Comparison of ENCODE assay signal across 11 mouse cellular contexts in the genomic region with DNA sequence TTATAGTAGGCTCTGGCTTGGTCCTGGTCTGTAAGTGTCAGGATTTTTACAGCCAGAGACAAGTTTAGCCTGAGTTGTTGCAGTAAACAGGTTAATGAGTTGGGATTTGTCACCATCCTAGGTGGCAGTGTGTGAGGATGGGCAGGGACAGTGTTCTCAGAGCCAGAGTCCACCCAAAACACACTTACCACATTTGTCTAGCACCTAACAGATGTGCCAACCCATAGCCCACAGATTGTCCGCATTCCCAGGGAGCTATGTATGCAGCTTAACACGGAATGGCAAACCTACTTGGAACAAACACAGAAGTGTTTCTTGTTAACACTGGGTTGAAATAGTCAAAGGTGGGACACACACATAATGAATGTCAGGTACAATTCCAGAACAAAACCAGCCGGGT. TPM values are rescaled to one million over a fixed set of nuclear protein-coding genes. Genes with fewer than 3 reads are reported as not detected.
DNase-seq lines count a peak whose midpoint lies in the region; ATAC-seq and TF ChIP-seq lines count a peak whose summit lies in the region.
"Had no signal": no experiment of that assay in that cellular context is flagged by ENCODE, and none has a peak within 500 bp of the region (broad histone marks: within the 10 kb centered on the region; RNA-seq: fewer than 3 reads in every experiment).

No protein-coding gene starts in this region.

- 0 out of 2 replicates have a peak overlapping the region, but pooled peaks have one; percentile 12 for H3K27ac ChIP-seq in embryonic facial prominence, embryonic 12.5 days
- H3K27ac ChIP-seq in embryonic facial prominence, embryonic 10.5 days (replicated peaks), result no peak overlapping the region; the same call in 1 of the 2 replicates
- H3K27ac ChIP-seq in heart, embryonic 15.5 days, result peak overlapping the region; percentile 94
- peak overlapping the region; percentile 66; the same call in 1 of the 2 replicates for H3K27ac ChIP-seq in lung, embryonic 14.5 days (ENCODE audit: low read depth)
- H3K27ac ChIP-seq in limb, embryonic 13.5 days, result peak overlapping the region; percentile 87
- H3K27ac ChIP-seq: macrophage had no signal

- DNase-seq in embryonic facial prominence, embryonic 10.5 days (ENCODE audit: low spot score), result no peak
- DNase-seq in heart, adult 11 months, result no peak
- DNase-seq in lung, embryonic 14.5 days, result no peak
- no peak for DNase-seq in lung, postnatal 14 days
- no peak for DNase-seq in B cell, adult 2 months
- DNase-seq: adrenal gland, adult 8-10 months; layer of hippocampus, postnatal 36 days had no signal

- ATAC-seq in embryonic facial prominence, embryonic 12.5 days (ENCODE audit: insufficient number of reproducible peaks, insufficient read depth, low FRiP score, low TSS enrichment), result no peak
- no peak for ATAC-seq in heart, embryonic 15.5 days (replicated peaks; ENCODE audit: insufficient number of reproducible peaks, insufficient read depth, low FRiP score, low read depth)
- ATAC-seq in lung, embryonic 14.5 days (ENCODE audit: insufficient read depth), result no peak
- no peak for ATAC-seq in limb, embryonic 13.5 days (ENCODE audit: low FRiP score, low read depth)

- peaks cover 76% of the 10 kb centered on the region for H3K4me1 ChIP-seq in embryonic facial prominence, embryonic 12.5 days
- peaks cover 84% of the 10 kb centered on the region for H3K4me1 ChIP-seq in embryonic facial prominence, embryonic 10.5 days
- peaks cover 93% of the 10 kb centered on the region for H3K4me1 ChIP-seq in heart, embryonic 15.5 days (replicated peaks)
- peaks cover 80% of the 10 kb centered on the region for H3K4me1 ChIP-seq in lung, embryonic 14.5 days (ENCODE audit: insufficient read depth)
- H3K4me1 ChIP-seq in limb, embryonic 13.5 days, result peaks cover 94% of the 10 kb centered on the region

- TF ChIP-seq CTCF in lung, embryonic 14.5 days (IDR thresholded peaks at IDR 0.05; ENCODE audit: low read depth), result no peak

- H3K27me3 ChIP-seq in embryonic facial prominence, embryonic 12.5 days, result no peaks in the 10 kb centered on the region
- no peaks in the 10 kb centered on the region for H3K27me3 ChIP-seq in embryonic facial prominence, embryonic 10.5 days (replicated peaks; ENCODE audit: low read depth, poor library complexity, severe bottlenecking)
- no peaks in the 10 kb centered on the region for H3K27me3 ChIP-seq in heart, embryonic 15.5 days
- no peaks in the 10 kb centered on the region for H3K27me3 ChIP-seq in lung, embryonic 14.5 days (ENCODE audit: insufficient read depth, low read length)
- H3K27me3 ChIP-seq in limb, embryonic 13.5 days, result no peaks in the 10 kb centered on the region

- no peaks in the 10 kb centered on the region for H3K9me3 ChIP-seq in embryonic facial prominence, embryonic 12.5 days
- no peaks in the 10 kb centered on the region for H3K9me3 ChIP-seq in embryonic facial prominence, embryonic 10.5 days
- no peaks in the 10 kb centered on the region for H3K9me3 ChIP-seq in heart, embryonic 15.5 days (replicated peaks)
- H3K9me3 ChIP-seq in lung, embryonic 14.5 days (ENCODE audit: low read depth, low read length), result no peaks in the 10 kb centered on the region
- H3K9me3 ChIP-seq in limb, embryonic 13.5 days, result no peaks in the 10 kb centered on the region

- no peak overlapping the region for H3K4me2 ChIP-seq in embryonic facial prominence, embryonic 12.5 days (replicated peaks)
- H3K4me2 ChIP-seq in heart, embryonic 15.5 days, result no peak overlapping the region
- H3K4me2 ChIP-seq in lung, embryonic 14.5 days, result no peak overlapping the region
- H3K4me2 ChIP-seq in limb, embryonic 13.5 days (replicated peaks), result no peak overlapping the region

- H3K9ac ChIP-seq in embryonic facial prominence, embryonic 12.5 days, result no peak overlapping the region
- H3K9ac ChIP-seq in heart, embryonic 15.5 days, result 0 out of 2 replicates have a peak overlapping the region, but pooled peaks have one; percentile 20
- H3K9ac ChIP-seq in lung, embryonic 14.5 days, result no peak overlapping the region
- H3K9ac ChIP-seq in limb, embryonic 13.5 days, result no peak overlapping the region

- H3K4me3 ChIP-seq in embryonic facial prominence, embryonic 12.5 days, result no peak overlapping the region
- H3K4me3 ChIP-seq in embryonic facial prominence, embryonic 10.5 days, result no peak overlapping the region
- no peak overlapping the region for H3K4me3 ChIP-seq in heart, embryonic 15.5 days
- no peak overlapping the region for H3K4me3 ChIP-seq in lung, embryonic 14.5 days (ENCODE audit: low read depth, low read length)
- H3K4me3 ChIP-seq in limb, embryonic 13.5 days, result no peak overlapping the region

- 76% methylated on average over 3 of the region's 3 CpGs for WGBS in embryonic facial prominence, embryonic 12.5 days
- 87% methylated on average over 3 of the region's 3 CpGs for WGBS in embryonic facial prominence, embryonic 10.5 days
- 80% methylated on average over 3 of the region's 3 CpGs for WGBS in heart, embryonic 15.5 days
- 83% methylated on average over 3 of the region's 3 CpGs for WGBS in lung, embryonic 14.5 days
- 66% methylated on average over 3 of the region's 3 CpGs for WGBS in limb, embryonic 13.5 days

- H3K36me3 ChIP-seq in embryonic facial prominence, embryonic 12.5 days, result peaks cover 5% of the 10 kb centered on the region; the same call in 1 of the 2 replicates
- H3K36me3 ChIP-seq in embryonic facial prominence, embryonic 10.5 days (replicated peaks), result no peaks in the 10 kb centered on the region
- no peaks in the 10 kb centered on the region for H3K36me3 ChIP-seq in heart, embryonic 15.5 days
- H3K36me3 ChIP-seq in lung, embryonic 14.5 days (ENCODE audit: insufficient read depth), result no peaks in the 10 kb centered on the region
- H3K36me3 ChIP-seq in limb, embryonic 13.5 days, result no peaks in the 10 kb centered on the region

RNA-seq across cellular contexts. Expression of gene Nkd1, which starts 47.1 kb away (rescaled TPM):
- polyA plus RNA-seq in embryonic facial prominence, embryonic 12.5 days (2016; fragmentation: Nextera tagmentation; extraction: Ambion mirVana), result 82.5 and 89.0 TPM in 2 replicates
- polyA plus RNA-seq in embryonic facial prominence, embryonic 10.5 days (2016; fragmentation: Nextera tagmentation; extraction: Ambion mirVana), result 43.5 and 49.7 TPM in 2 replicates
- 14.6 and 19.5 TPM in 2 replicates for polyA plus RNA-seq in heart, embryonic 15.5 days (2015; fragmentation: Nextera tagmentation; extraction: Ambion mirVana)
- 53.6 and 63.4 TPM in 2 replicates for polyA plus RNA-seq in lung, embryonic 14.5 days (2014; fragmentation: Nextera tagmentation; extraction: Ambion mirVana)
- 58.4 and 64.2 TPM in 2 replicates for polyA plus RNA-seq in limb, embryonic 13.5 days (2015; fragmentation: Nextera tagmentation; extraction: Ambion mirVana)
- polyA plus RNA-seq: macrophage had no signal
